Mouse (Mus musculus) central nervous system, embryonic 18 days (tissue): ENCODE results near the gene B3galnt2. TPM values are rescaled to one million over a fixed set of nuclear protein-coding genes. Genes with fewer than 3 reads are reported as not detected.

ENCODE experiments used
- polyA plus RNA-seq: library from polyadenylated mRNA; depleted of rRNA; stranded (reverse); fragments of >200 nt; gene quantifications from 2 replicates; pipeline ENCODE4 v1.2.3, GENCODE M21; 2012; rRNA removed

Gene B3galnt2
- 27.3 and 28.8 TPM in 2 replicates for polyA plus RNA-seq

GRCm38 (mm10) chr13:13953874-13954832, at the start of gene B3galnt2:
B3galnt2 (plus strand) TSS chr13:13954469.

DNA sequence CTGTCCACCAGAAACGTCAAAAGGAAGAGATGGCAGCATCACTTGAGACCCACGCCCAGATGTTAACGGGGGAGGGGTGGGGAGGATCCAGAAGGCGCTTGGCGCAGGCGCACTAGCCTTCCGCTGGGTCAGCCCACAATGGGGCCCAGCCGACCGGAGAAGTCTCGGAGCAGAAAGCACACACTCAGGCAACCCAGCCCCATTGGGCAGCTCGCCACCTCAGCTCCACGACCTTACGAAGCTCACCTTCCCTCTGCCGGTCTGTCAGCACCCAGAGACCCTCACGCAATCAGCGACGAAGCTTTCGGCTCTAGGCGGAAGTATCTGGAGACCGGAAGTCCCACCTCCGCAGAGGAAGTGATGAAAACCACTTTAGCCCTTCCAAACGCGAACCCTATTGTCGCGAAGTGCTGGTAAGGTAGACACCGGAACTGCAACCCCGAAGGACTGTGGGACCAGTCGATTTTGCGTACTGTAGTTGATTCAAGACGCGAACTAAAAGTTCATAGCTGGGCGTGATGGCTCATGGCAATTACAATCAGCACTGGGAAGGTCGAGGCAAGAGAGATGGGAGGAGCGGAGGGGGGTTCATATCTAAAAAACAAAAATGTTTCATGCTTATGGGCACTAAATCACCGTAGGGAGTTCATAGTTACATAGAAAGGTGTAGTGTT, 85.2 kb downstream of the B3galnt2 start, which contains the start of gene Tbce:
Gene Tbce (minus strand): TSS at position 347 of the 674 bp plus-strand sequence.

Other genes with a start within 250 kb of the B3galnt2 start
- gene Gng4, start 170.4 kb upstream of the B3galnt2 start, polyA plus RNA-seq, result 74.1 and 81.1 TPM in 2 replicates
- gene Tbce, start 85.2 kb downstream of the B3galnt2 start, polyA plus RNA-seq, result 188 and 203 TPM in 2 replicates
- gene Arid4b, start 108.8 kb downstream of the B3galnt2 start, polyA plus RNA-seq, result 25.0 and 26.1 TPM in 2 replicates
- 44.5 and 45.7 TPM in 2 replicates for gene Ggps1, start 109.0 kb downstream of the B3galnt2 start, polyA plus RNA-seq